Mouse (Mus musculus) hindbrain, embryonic 12.5 days (tissue): ENCODE data around the gene Clec16a. TPM values are rescaled to one million over a fixed set of nuclear protein-coding genes. Genes with fewer than 3 reads are reported as not detected.

Source experiments
- ATAC-seq: fragments of 200-750 bp; cut with Nextera tagmentation; 2 replicates; pipeline ENCODE4 v1.8.0; 2017; ENCODE audit warnings: moderate TSS enrichment; ENCODE audit not compliant: low FRiP score
- H3K27ac ChIP-seq: fragments of 300-500 bp; sonication (generic); 2 replicates; pipeline ENCODE4 v1.5.1; 2016; ENCODE audit warnings: mild to moderate bottlenecking
- H3K27me3 ChIP-seq: fragments of 300-500 bp; sonication (generic); 2 replicates; pipeline ENCODE4 v1.6.1; 2016; ENCODE audit warnings: mild to moderate bottlenecking
- H3K36me3 ChIP-seq: fragments of 300-500 bp; sonication (generic); 2 replicates; pipeline ENCODE4 v1.6.1; 2016; ENCODE audit warnings: mild to moderate bottlenecking
- H3K4me1 ChIP-seq: fragments of 300-500 bp; sonication (generic); 2 replicates; pipeline ENCODE4 v1.6.1; 2016
- H3K4me2 ChIP-seq: fragments of 300-500 bp; sonication (generic); replicated peaks from 2 replicates; pipeline ENCODE4 v1.6.1; 2016; ENCODE audit warnings: mild to moderate bottlenecking
- H3K4me3 ChIP-seq: fragments of 300-500 bp; sonication (generic); 2 replicates; pipeline ENCODE4 v1.5.1; 2016; ENCODE audit warnings: mild to moderate bottlenecking
- H3K9ac ChIP-seq: fragments of 300-500 bp; sonication (generic); 2 replicates; pipeline ENCODE4 v1.6.1; 2016; ENCODE audit warnings: mild to moderate bottlenecking, moderate library complexity
- H3K9me3 ChIP-seq: fragments of 300-500 bp; sonication (generic); replicated peaks from 2 replicates; pipeline ENCODE4 v1.6.1; 2016; ENCODE audit warnings: mild to moderate bottlenecking
- WGBS: fragments of 180-500 bp; shearing (Covaris S2); methylation state at CpG from one replicate; pipeline ENCODE4 v1.1.7; 2016; 5-methylcytosine and 5-hydroxymethylcytosine counted together
- polyA plus RNA-seq: library from polyadenylated mRNA; unstranded; fragments of >200 nt; fragmentation: Nextera tagmentation; extraction: Ambion mirVana; gene quantifications from 2 replicates; pipeline ENCODE4 v1.2.1, GENCODE M21; 2016

Gene Clec16a
- polyA plus RNA-seq, 1 experiment from 2014 or later = 51.4 TPM

DNA sequence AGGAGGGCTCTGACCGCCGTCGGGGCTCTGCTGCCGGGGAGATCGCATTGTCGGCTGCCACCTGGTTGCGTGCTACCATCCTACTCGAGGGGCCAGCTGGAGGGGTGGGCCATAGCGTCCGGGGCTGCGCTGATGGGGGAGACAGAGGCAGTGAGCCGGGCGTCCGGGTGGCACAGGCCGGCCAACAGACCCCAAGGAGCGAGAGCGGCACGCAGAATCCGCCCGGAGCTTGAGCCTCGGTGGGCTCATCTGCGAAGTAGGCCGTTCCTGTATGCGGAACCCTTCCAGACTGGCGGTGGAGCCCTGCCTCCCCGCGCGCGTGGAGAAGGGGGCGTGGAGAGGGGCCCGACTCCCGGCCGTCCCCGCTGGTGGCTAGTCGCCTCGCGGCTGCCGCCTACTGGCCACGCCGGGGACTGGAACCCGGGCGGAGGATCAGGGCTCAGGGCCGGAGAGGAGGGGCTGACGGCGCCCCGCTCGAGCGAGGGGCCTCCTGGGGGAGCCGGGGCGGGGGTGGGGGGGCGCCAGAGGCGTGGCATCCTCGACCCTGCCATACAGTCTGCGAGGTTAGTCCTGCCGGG is 239.7 kb downstream of the Clec16a start:
- peak; percentile 80 for ATAC-seq
- peaks cover 15% of the 10 kb centered on the region; the same call in 1 of the 2 replicates for H3K4me1 ChIP-seq
- H3K27ac ChIP-seq = peak overlapping the region; percentile 85
- H3K9me3 ChIP-seq = no peaks in the 10 kb centered on the region
- no peaks in the 10 kb centered on the region for H3K36me3 ChIP-seq
- peak overlapping the region; percentile 95 for H3K4me2 ChIP-seq
- WGBS = under 1% methylated on average over 49 of the region's 55 CpGs
- H3K4me3 ChIP-seq = peak overlapping the region; percentile 57
- peak overlapping the region; percentile 66 for H3K9ac ChIP-seq
- peaks cover 26% of the 10 kb centered on the region for H3K27me3 ChIP-seq

DNA sequence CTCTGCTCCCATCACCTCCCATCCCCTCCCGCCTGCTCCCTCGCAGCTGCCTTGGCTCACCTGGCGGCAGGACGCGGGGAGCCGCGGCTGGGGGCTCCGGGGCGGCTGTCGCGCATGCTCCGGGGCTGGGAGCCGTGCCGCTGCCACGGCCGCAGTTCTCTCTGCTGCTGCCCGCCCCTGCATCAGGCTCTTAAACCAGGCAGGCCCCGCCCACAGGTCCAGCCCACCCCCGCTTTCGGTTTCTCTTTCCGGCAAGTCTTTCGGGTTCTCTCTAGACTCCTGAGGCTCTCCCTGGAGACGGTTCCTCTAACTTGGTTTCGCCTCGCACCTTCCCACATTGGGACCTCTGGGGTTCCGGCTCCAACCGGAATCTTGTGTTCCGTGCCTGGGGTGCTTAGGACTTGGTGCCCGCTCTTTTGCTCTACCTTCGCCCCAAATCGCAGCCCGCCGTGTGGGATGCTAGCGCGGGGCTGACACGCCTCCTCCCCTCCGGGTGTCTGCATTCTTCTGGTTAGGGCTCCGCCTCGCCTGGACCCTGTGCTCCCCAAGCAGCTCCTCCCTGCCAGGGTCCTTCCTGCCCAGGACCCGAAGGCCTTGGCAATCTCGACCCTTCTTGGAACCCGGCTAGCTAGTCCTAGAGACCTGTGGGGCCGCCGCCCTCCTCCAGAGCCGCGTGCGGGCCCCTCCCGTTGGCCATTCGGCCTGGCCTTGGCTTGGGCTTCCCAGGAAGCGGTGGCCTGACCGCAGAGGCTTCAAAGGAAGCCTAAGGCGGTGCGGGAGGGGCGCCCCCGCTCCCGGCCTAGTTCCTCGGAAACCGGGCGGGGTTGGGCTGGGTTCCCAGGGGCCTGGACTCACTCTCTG is 240.5 kb downstream of the Clec16a start, which contains the start of gene Socs1:
Gene Socs1, minus strand, starts transcription at position 166 of the 861 bp plus-strand sequence.
- Histone ChIP-seq H3K27me3 (peaks cover 28% of the 10 kb centered on the region), H3K4me1 (peaks cover 15% of the 10 kb centered on the region; the same call in 1 of the 2 replicates), H3K9me3 (no peaks in the 10 kb centered on the region), H3K4me2 (peak within 1 kb of the TSS; percentile 95), H3K27ac (peak within 1 kb of the TSS; percentile 85), H3K9ac (peak within 1 kb of the TSS; percentile 66), H3K4me3 (peak within 1 kb of the TSS; percentile 57), H3K36me3 (no peaks in the 10 kb centered on the region)
- peak; percentile 86 for ATAC-seq
- WGBS = under 1% methylated on average over 58 of the region's 59 CpGs

DNA sequence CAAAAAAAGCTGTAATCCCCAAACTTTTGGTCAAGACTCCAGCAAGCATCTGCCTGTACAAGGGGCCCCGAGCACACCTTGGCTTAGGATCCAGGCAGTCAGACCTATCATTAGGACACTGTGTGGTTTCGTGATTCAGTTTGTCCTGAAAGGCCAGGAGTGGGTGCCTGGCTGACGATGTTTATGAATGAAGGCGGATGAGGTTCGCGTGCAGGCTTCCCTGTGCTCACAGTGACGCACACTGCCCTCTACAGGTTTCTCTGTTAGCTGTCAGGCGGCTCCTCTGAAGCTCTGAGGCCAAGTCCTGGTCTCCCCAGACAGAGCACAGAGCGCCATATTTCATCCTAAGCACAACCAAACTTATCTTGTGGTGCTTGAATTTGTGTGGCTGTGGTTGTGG is 241.1 kb downstream of the Clec16a start:
- Histone ChIP-seq H3K4me1 (peaks cover 15% of the 10 kb centered on the region; the same call in 1 of the 2 replicates), H3K4me2 (peak overlapping the region; percentile 95), H3K9ac (peak overlapping the region; percentile 66), H3K27me3 (peaks cover 28% of the 10 kb centered on the region), H3K9me3 (no peaks in the 10 kb centered on the region), H3K36me3 (no peaks in the 10 kb centered on the region), H3K4me3 (peak overlapping the region; percentile 57), H3K27ac (peak overlapping the region; percentile 85)
- ATAC-seq = peak; percentile 26
- 1% methylated on average over 9 of the region's 9 CpGs for WGBS

- H3K4me2 ChIP-seq = no peak overlapping the region; the same call in 1 of the 2 replicates
- no peak for ATAC-seq
- H3K27me3 ChIP-seq = peaks cover 32% of the 10 kb centered on the region
- H3K9me3 ChIP-seq = no peaks in the 10 kb centered on the region
- H3K4me3 ChIP-seq = no peak overlapping the region
- 0 out of 2 replicates have a peak overlapping the region, but pooled peaks have one; percentile 85 for H3K27ac ChIP-seq
- no peak overlapping the region for H3K9ac ChIP-seq
- 52% methylated on average over 4 of the region's 4 CpGs for WGBS
- H3K36me3 ChIP-seq = no peaks in the 10 kb centered on the region
- peaks cover 13% of the 10 kb centered on the region; the same call in 1 of the 2 replicates for H3K4me1 ChIP-seq
Measured at GRCm38 (mm10) chr16:10786782-10787547, 241.8 kb downstream of the Clec16a start.

DNA sequence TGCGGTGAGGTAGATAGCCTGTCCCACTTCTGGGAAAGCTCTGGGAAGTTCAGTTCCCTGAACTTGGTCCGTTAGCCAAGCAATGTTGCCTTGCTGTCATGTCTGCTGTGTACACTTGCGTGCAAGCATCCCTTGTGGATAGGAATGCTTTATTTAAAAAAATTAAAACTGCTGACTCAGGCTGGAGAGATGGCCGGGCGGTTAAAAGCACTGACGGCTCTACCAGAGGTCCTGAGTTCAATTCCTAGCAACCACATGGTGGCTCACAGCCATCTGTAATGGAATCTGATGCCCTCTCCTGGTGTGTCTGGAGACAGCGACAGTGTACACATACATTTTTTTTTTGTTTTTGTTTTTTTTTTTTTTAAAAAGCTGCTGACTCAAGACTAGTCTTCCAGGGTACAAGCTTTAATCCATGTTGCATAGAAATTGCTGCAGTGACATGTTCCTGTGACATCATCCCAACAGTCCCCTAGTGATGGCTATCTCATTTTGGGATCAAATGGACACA is 242.5 kb downstream of the Clec16a start:
- Histone ChIP-seq H3K4me1 (peaks cover 11% of the 10 kb centered on the region; the same call in 1 of the 2 replicates), H3K4me2 (no peak overlapping the region), H3K9ac (no peak overlapping the region), H3K27ac (no peak overlapping the region), H3K27me3 (peaks cover 30% of the 10 kb centered on the region), H3K4me3 (no peak overlapping the region), H3K36me3 (no peaks in the 10 kb centered on the region), H3K9me3 (no peaks in the 10 kb centered on the region)
- 79% methylated on average over 7 of the region's 7 CpGs for WGBS
- ATAC-seq = no peak

- no peak for ATAC-seq
- WGBS = 56% methylated on average over 16 of the region's 16 CpGs
- no peak within 1 kb of the TSS for H3K4me3 ChIP-seq
Measured at GRCm38 (mm10) chr16:10788271-10788670, 243.1 kb downstream of the Clec16a start, which contains the start of gene Tnp2. Gene Tnp2, minus strand, starts transcription at chr16:10788660.

GRCm38 (mm10) chr16:10788866-10789265 is 243.7 kb downstream of the Clec16a start:
- H3K36me3 ChIP-seq = no peaks in the 10 kb centered on the region
- no peak overlapping the region for H3K27ac ChIP-seq
- no peak overlapping the region for H3K9ac ChIP-seq
- no peaks in the 10 kb centered on the region for H3K9me3 ChIP-seq
- H3K4me2 ChIP-seq = no peak overlapping the region
- H3K4me1 ChIP-seq = peaks cover 5% of the 10 kb centered on the region; the same call in 1 of the 2 replicates
- H3K4me3 ChIP-seq = no peak overlapping the region
- peaks cover 18% of the 10 kb centered on the region for H3K27me3 ChIP-seq
- no peak for ATAC-seq
- 59% methylated on average over 4 of the region's 4 CpGs for WGBS

More at GRCm38 (mm10) chr16:10788271-10788670, 243.1 kb downstream of the Clec16a start, which contains the start of gene Tnp2:
- H3K36me3 ChIP-seq = no peaks in the 10 kb centered on the region
- peaks cover 24% of the 10 kb centered on the region for H3K27me3 ChIP-seq
- no peaks in the 10 kb centered on the region for H3K9me3 ChIP-seq
- H3K9ac ChIP-seq = no peak within 1 kb of the TSS
- peaks cover 6% of the 10 kb centered on the region; the same call in 1 of the 2 replicates for H3K4me1 ChIP-seq
- no peak within 1 kb of the TSS for H3K27ac ChIP-seq
- H3K4me2 ChIP-seq = no peak within 1 kb of the TSS

GRCm38 (mm10) chr16:10790702-10791101 is 245.6 kb downstream of the Clec16a start, which contains the start of gene Prm3:
Gene Prm3, minus strand, starts transcription at chr16:10790914.
- no peak within 1 kb of the TSS for H3K9ac ChIP-seq
- H3K27me3 ChIP-seq = peaks cover 12% of the 10 kb centered on the region
- WGBS = 84% methylated on average over 9 of the region's 9 CpGs
- H3K36me3 ChIP-seq = no peaks in the 10 kb centered on the region
- no peak within 1 kb of the TSS for H3K27ac ChIP-seq
- H3K9me3 ChIP-seq = no peaks in the 10 kb centered on the region
- H3K4me2 ChIP-seq = no peak within 1 kb of the TSS
- 0 out of 2 replicates have a peak, but pooled peaks cover 4% of the 10 kb centered on the region for H3K4me1 ChIP-seq
- H3K4me3 ChIP-seq = no peak within 1 kb of the TSS
- ATAC-seq = no peak

Other genes with a start within 250 kb of the Clec16a start
- 5.2 and 5.6 TPM in 2 replicates for gene Emp2, start 231.4 kb upstream of the Clec16a start, polyA plus RNA-seq
- gene Tekt5, start 149.8 kb upstream of the Clec16a start, polyA plus RNA-seq = 0.75 and 0.91 TPM in 2 replicates
- gene Nubp1, start 133.4 kb upstream of the Clec16a start, polyA plus RNA-seq = 50.7 and 57.6 TPM in 2 replicates
- gene Tvp23a, start 98.0 kb upstream of the Clec16a start, polyA plus RNA-seq = 34.1 TPM in 2 replicates
- 0.35 and 0.37 TPM in 2 replicates for gene Ciita, start 65.3 kb upstream of the Clec16a start, polyA plus RNA-seq
- 22.2 and 27.6 TPM in 2 replicates for gene Dexi, start 2.3 kb upstream of the Clec16a start, polyA plus RNA-seq
- gene Socs1, start 240.2 kb downstream of the Clec16a start, polyA plus RNA-seq = 5.4 and 6.4 TPM in 2 replicates
- gene Tnp2, start 243.3 kb downstream of the Clec16a start, polyA plus RNA-seq = not detected in 2 replicates
- gene Prm3, start 245.6 kb downstream of the Clec16a start, polyA plus RNA-seq = not detected in 2 replicates